Mouse (Mus musculus): ENCODE data around the gene Gpr12. TPM values are rescaled to one million over a fixed set of nuclear protein-coding genes. Genes with fewer than 3 reads are reported as not detected.

Gpr12 gene
- 0.19 and 0.22 TPM in 2 replicates for polyA plus RNA-seq (2015; fragmentation: Nextera tagmentation; extraction: Ambion mirVana)

DNA sequence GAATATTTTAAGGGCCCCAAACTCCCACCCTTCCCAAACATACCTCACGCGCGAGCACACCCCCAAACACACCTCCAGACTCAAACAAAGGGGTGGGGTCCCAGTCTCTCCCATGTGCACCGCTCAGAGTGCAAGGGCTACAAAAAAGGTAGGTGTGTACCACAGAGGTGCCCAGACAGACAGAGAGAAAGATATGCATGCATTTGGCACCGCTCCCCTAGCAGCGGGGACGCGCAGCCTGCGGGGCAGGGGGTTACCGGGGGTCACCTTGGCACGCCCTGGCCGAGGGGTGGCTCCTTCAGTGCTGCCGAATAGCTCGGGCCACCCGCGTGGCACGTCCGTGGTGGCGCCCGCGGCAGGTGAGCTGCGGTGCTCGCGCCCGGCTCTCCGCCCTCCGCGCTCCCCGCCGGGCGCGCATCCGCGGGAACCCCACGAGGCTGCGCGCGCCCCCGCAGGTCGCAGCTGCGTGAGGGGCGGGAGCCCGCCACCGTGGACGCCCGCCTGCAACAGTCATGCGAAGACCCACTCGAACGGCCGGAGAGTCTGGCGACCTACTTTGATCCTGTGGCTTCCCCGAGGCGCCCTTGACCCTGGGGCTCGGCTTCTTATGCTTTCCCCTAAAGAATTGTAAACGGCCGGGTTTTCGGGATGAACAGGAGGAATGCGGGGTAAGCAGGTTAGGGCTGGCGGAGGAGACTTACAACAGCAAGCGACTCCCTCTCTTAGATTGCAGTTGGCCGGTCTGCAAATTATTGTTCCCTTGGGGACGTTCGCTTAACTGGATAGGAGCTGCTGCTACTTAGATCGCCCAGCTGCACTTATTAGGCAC is at the start of gene Gpr12:
Gene Gpr12, minus strand, starts transcription at position 762 of the 829 bp plus-strand sequence.
- Histone ChIP-seq H3K36me3 (no peaks in the 10 kb centered on the region), H3K27ac (no peak within 1 kb of the TSS), H3K9me3 (no peaks in the 10 kb centered on the region), H3K9ac (peak within 1 kb of the TSS; percentile 14; the same call in 1 of the 2 replicates), H3K4me2 (peak within 1 kb of the TSS; percentile 97), H3K4me3 (peak within 1 kb of the TSS; percentile 48), H3K4me1 (peaks cover 19% of the 10 kb centered on the region), H3K27me3 (peaks cover 45% of the 10 kb centered on the region)
- under 1% methylated on average over 64 of the region's 64 CpGs for WGBS
- no peak for ATAC-seq (ENCODE audit: insufficient number of reproducible peaks, low FRiP score, low TSS enrichment, low read depth)

DNA sequence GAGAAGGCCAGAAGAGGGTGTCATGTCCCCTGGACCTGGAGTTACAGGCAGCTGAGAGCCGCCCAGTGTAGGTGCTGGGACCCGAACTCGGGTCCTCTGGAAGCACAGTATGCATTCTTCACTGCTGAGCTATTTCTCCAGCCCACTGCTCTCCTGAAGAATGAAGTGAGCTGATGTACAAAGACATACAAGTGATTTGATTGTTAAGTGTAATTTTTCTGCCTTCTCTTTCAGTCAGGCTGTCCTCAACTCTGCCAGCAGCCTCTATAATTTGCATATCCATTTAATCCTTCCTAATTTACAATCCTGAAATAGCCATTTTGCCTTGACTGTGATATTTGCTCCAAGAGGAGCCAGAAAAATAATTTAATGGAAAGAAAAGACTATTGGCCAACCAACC is 46.6 kb upstream of the Gpr12 start:
- 86% methylated on average over 3 of the region's 3 CpGs for WGBS
- H3K36me3 ChIP-seq: no peaks in the 10 kb centered on the region
- no peaks in the 10 kb centered on the region for H3K27me3 ChIP-seq
- no peak overlapping the region for H3K27ac ChIP-seq
- no peak overlapping the region for H3K9ac ChIP-seq
- no peak overlapping the region for H3K4me2 ChIP-seq
- peaks cover 4% of the 10 kb centered on the region; the same call in 1 of the 2 replicates for H3K4me1 ChIP-seq
- ATAC-seq (ENCODE audit: insufficient number of reproducible peaks, low FRiP score, low TSS enrichment, low read depth): no peak
- no peak overlapping the region for H3K4me3 ChIP-seq
- H3K9me3 ChIP-seq: no peaks in the 10 kb centered on the region

DNA sequence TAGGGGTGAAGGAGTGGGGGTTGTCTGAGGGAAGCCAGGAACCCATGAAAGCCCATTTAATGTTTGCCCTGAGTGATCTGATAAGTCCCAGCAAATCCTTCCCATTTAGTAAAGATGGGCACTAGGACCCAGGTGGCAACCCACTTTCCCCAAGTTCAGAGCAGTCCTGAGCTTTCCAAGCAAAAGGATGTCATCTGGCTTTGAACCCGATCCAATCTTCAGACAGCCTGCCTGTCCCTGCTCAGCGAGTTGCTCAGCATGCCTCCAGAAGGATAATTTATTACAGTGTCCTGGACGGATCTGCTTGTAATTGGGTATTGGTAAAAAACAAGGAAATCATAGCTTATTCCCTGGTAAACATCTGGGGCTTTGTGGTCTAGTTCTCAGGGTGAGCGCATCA is 45.9 kb upstream of the Gpr12 start:
- no peak overlapping the region for H3K4me3 ChIP-seq
- H3K4me1 ChIP-seq: peaks cover 4% of the 10 kb centered on the region; the same call in 1 of the 2 replicates
- no peaks in the 10 kb centered on the region for H3K36me3 ChIP-seq
- no peak overlapping the region for H3K9ac ChIP-seq
- H3K27me3 ChIP-seq: no peaks in the 10 kb centered on the region
- no peak overlapping the region for H3K27ac ChIP-seq
- no peak overlapping the region for H3K4me2 ChIP-seq
- WGBS: 20% methylated on average over 4 of the region's 4 CpGs
- no peak for ATAC-seq (ENCODE audit: insufficient number of reproducible peaks, low FRiP score, low TSS enrichment, low read depth)
- no peaks in the 10 kb centered on the region for H3K9me3 ChIP-seq

DNA sequence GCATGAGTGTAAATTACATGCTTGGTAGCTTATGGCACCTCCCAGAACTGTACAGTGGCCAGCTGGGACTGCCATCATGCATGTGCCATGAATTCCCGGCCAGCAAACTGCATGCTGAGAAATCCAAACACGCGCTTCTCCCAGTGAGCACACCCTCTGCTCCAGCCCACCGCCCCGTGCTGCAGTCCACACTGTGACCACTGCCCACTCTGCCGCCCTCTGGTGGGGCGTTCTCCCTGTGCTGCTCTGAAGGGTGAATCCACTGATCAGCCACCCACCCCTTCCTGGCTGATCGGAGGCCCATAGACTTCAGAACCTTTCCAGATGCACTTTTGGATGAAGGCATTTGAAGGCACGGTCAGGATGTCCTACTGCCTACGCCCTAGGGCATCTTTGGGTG is 44.6 kb upstream of the Gpr12 start:
- no peak for ATAC-seq (ENCODE audit: insufficient number of reproducible peaks, low FRiP score, low TSS enrichment, low read depth)
- Histone ChIP-seq H3K27me3 (no peaks in the 10 kb centered on the region), H3K9me3 (no peaks in the 10 kb centered on the region), H3K4me3 (no peak overlapping the region), H3K9ac (no peak overlapping the region), H3K4me1 (peaks cover 4% of the 10 kb centered on the region; the same call in 1 of the 2 replicates), H3K4me2 (no peak overlapping the region), H3K27ac (no peak overlapping the region), H3K36me3 (no peaks in the 10 kb centered on the region)
- WGBS: 72% methylated on average over 10 of the region's 10 CpGs

DNA sequence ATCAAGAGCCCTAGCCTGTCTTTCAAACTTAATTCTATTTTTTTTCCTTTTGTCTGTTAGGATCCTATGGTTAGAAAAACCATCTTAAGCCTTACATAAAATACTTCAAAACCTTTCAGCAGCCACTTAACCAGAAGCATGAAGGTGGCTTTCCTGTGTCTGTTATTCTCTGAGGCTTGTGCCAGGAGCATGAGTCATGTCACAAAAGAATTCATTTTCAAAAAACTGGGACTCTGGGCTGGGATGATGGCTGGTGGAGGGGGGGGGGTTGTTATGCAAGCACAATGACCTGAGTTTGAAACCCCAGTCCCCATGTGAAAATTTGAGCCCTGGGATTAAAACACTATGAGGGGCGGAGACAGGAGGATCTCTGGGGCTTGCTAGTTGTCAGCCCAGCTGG is 43.8 kb upstream of the Gpr12 start:
- H3K36me3 ChIP-seq: no peaks in the 10 kb centered on the region
- H3K4me1 ChIP-seq: peaks cover 4% of the 10 kb centered on the region; the same call in 1 of the 2 replicates
- H3K27me3 ChIP-seq: no peaks in the 10 kb centered on the region
- ATAC-seq (ENCODE audit: insufficient number of reproducible peaks, low FRiP score, low TSS enrichment, low read depth): no peak
- no peak overlapping the region for H3K4me3 ChIP-seq
- no peak overlapping the region for H3K27ac ChIP-seq
- no peaks in the 10 kb centered on the region for H3K9me3 ChIP-seq
- H3K4me2 ChIP-seq: no peak overlapping the region
- 73% methylated on average over 1 of the region's 1 CpGs for WGBS
- H3K9ac ChIP-seq: no peak overlapping the region

DNA sequence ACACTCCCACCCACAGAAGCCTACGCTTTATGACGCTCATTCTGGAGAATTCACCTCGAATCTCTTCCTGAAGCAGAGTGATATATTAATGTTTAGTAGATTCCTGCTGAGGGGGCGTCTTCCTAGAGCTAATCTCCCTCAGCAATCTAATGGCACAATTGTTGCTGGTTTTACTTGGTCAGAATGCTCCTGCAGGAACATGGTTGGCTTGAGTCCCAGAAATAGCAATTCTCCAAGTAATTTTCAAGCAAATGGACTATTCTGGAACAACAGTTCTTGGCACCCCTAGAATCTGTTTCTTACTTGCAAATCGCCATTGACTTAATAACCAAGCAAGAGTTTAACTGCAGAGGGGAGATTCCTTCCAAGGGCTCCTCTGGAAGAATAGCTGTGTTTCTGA is 42.9 kb upstream of the Gpr12 start:
- Histone ChIP-seq H3K9ac (no peak overlapping the region), H3K36me3 (no peaks in the 10 kb centered on the region), H3K9me3 (no peaks in the 10 kb centered on the region), H3K27ac (no peak overlapping the region), H3K4me2 (no peak overlapping the region), H3K27me3 (no peaks in the 10 kb centered on the region), H3K4me3 (no peak overlapping the region), H3K4me1 (peaks cover 4% of the 10 kb centered on the region; the same call in 1 of the 2 replicates)
- ATAC-seq (ENCODE audit: insufficient number of reproducible peaks, low FRiP score, low TSS enrichment, low read depth): no peak
- 50% methylated on average over 5 of the region's 5 CpGs for WGBS

DNA sequence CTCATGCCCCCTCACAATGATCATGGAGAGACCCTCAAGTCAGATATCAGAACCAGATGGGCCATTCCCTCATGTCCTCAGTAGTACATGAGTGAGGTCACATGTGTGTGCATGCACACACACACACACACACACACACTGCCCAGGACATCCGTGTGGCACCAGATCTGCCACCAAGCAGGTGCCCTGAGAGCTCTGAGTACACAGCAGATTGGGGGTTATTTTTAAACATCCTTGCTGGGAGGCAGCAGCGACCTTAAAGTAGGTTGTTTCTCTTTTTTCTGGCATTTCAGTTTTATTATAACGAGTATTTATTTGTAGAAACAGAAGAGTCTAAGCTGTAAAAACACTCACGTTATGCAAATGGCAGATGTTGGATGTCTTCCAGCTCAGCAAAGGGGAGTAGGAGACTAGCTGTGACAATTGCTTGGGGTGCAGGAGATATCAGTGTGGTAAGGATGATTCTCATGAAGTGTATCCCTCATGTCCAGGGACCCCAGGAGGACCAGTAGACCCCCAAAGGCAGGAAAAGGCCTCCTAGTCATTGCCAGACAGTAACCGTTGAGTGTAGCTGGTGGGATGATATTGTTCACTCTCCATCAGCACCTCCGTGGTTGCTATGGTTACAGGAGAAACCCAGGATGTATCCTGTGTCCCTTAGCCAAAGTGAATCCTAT is 40.7 kb upstream of the Gpr12 start:
- no peak overlapping the region for H3K4me3 ChIP-seq
- no peaks in the 10 kb centered on the region for H3K9me3 ChIP-seq
- no peaks in the 10 kb centered on the region for H3K36me3 ChIP-seq
- H3K9ac ChIP-seq: no peak overlapping the region
- H3K4me1 ChIP-seq: peaks cover 4% of the 10 kb centered on the region; the same call in 1 of the 2 replicates
- H3K27me3 ChIP-seq: no peaks in the 10 kb centered on the region
- H3K4me2 ChIP-seq: no peak overlapping the region
- ATAC-seq (ENCODE audit: insufficient number of reproducible peaks, low FRiP score, low TSS enrichment, low read depth): no peak
- WGBS: 59% methylated on average over 6 of the region's 6 CpGs
- H3K27ac ChIP-seq: no peak overlapping the region

DNA sequence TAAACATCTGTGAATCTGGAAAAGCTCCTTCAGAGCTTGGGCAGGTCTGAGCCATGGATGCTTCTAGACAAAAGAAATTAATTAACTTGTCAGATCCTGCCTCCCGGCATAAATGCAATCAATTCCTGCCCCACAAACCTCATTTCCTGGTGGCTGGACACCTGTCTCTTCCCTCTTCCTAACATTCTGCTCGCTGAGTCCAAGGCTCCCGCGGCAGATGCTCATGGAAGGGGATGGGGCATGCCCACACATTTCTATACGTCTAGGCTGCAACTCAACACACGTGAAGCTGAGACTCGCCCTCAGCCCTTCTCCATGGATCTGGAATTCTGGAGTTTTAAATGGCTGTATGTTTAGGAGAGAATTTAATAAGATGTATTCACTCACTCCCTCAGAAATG is 26.8 kb upstream of the Gpr12 start:
- no peak overlapping the region for H3K9ac ChIP-seq
- H3K4me1 ChIP-seq: peaks cover 6% of the 10 kb centered on the region
- 22% methylated on average over 7 of the region's 7 CpGs for WGBS
- H3K4me3 ChIP-seq: no peak overlapping the region
- H3K9me3 ChIP-seq: no peaks in the 10 kb centered on the region
- H3K4me2 ChIP-seq: no peak overlapping the region
- no peak for ATAC-seq (ENCODE audit: insufficient number of reproducible peaks, low FRiP score, low TSS enrichment, low read depth)
- H3K27me3 ChIP-seq: no peaks in the 10 kb centered on the region
- H3K27ac ChIP-seq: no peak overlapping the region
- no peaks in the 10 kb centered on the region for H3K36me3 ChIP-seq

DNA sequence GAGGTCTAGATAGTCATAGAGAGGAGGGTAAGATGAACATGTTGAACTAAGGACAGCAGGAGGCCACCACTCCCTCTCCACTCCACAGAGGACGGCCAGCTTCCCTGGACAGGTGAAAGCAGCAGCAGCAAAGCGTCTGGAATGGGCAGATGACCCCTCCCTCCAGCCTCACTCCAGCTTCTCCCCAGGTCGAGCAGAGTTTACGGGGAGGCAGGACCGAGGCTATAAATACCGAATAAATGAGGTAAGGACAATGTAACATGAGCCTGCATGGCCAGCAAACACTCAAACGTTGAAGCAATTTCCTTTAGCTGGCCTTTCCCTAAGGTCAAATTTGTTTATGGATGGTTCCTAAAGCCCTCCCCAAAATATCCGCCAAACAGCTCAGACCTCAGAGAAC is 26.0 kb upstream of the Gpr12 start:
- no peaks in the 10 kb centered on the region for H3K27me3 ChIP-seq
- no peaks in the 10 kb centered on the region for H3K9me3 ChIP-seq
- no peaks in the 10 kb centered on the region for H3K36me3 ChIP-seq
- no peak overlapping the region for H3K4me2 ChIP-seq
- WGBS: 8% methylated on average over 8 of the region's 8 CpGs
- H3K4me3 ChIP-seq: no peak overlapping the region
- no peak overlapping the region for H3K9ac ChIP-seq
- H3K27ac ChIP-seq: no peak overlapping the region
- peaks cover 6% of the 10 kb centered on the region for H3K4me1 ChIP-seq
- no peak for ATAC-seq (ENCODE audit: insufficient number of reproducible peaks, low FRiP score, low TSS enrichment, low read depth)

DNA sequence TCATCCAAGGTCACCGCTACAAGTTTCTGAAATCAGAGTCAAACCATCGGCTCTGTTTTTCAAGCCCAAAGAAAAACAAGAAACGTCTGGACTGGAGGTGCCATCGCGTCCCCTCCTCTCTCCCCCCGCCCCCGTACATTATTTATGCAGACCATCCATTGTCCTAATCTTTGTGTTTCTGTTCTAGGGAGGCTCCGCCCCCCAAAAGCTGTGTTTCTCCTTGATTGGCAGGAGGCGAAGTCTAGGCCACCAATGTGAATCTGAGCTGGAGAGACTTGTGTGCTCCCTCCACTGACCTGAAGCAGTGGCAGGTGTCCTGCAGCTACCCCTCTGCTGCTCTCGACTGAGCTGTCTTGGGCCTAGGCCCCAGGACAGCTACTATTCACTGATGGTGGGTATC is 24.6 kb upstream of the Gpr12 start:
- Histone ChIP-seq H3K27ac (no peak overlapping the region), H3K36me3 (no peaks in the 10 kb centered on the region), H3K4me1 (peaks cover 6% of the 10 kb centered on the region), H3K4me3 (no peak overlapping the region), H3K9me3 (no peaks in the 10 kb centered on the region), H3K4me2 (no peak overlapping the region), H3K27me3 (no peaks in the 10 kb centered on the region), H3K9ac (no peak overlapping the region)
- WGBS: 53% methylated on average over 10 of the region's 10 CpGs
- no peak for ATAC-seq (ENCODE audit: insufficient number of reproducible peaks, low FRiP score, low TSS enrichment, low read depth)

DNA sequence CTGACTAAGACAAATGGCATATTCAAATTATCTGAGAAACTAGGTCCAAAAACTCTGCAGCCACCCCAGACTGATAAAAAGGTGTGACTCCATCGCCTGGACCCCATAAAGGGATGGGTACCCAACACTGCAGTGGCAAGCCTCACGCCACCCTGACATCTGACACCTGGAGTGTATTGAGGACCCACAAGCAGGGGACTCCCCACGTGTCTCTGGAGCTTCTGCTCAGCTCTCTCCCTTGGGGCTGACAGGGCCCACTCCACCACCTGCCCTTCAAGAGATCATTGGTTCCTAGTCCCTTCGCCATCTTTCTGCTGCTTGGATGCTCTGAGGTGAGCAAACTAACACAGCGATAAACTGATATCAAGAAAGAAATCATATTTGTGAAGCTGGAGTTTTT is 22.8 kb upstream of the Gpr12 start:
- Histone ChIP-seq H3K27ac (no peak overlapping the region), H3K36me3 (no peaks in the 10 kb centered on the region), H3K9ac (no peak overlapping the region), H3K27me3 (no peaks in the 10 kb centered on the region), H3K4me2 (no peak overlapping the region), H3K4me3 (no peak overlapping the region), H3K4me1 (peaks cover 6% of the 10 kb centered on the region), H3K9me3 (no peaks in the 10 kb centered on the region)
- ATAC-seq (ENCODE audit: insufficient number of reproducible peaks, low FRiP score, low TSS enrichment, low read depth): no peak
- 71% methylated on average over 5 of the region's 5 CpGs for whole genome bisulfite sequencing

DNA sequence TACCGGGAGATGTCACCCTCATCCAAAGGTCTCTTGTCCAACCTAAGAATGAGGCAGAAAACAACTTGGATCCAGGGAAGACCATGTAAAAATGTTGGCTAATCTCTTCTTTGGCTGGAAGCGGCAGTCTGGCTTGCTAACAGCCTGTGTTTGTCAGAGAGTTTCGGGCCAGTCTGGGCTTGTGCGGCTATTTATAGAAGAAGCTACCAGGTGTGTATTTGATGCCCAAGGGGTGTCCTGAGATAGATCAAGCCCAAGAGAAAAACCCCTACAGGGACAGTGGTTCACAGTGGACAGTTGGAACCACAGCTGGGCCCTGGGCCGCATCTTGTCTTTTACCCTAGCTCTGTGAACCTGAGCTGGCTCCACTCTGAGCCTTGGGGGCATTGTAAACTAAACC is 21.9 kb upstream of the Gpr12 start:
- no peak for ATAC-seq (ENCODE audit: insufficient number of reproducible peaks, low FRiP score, low TSS enrichment, low read depth)
- H3K4me1 ChIP-seq: peaks cover 6% of the 10 kb centered on the region
- H3K36me3 ChIP-seq: no peaks in the 10 kb centered on the region
- no peak overlapping the region for H3K4me3 ChIP-seq
- WGBS: 77% methylated on average over 5 of the region's 5 CpGs
- no peak overlapping the region for H3K27ac ChIP-seq
- H3K4me2 ChIP-seq: no peak overlapping the region
- no peaks in the 10 kb centered on the region for H3K9me3 ChIP-seq
- no peak overlapping the region for H3K9ac ChIP-seq
- no peaks in the 10 kb centered on the region for H3K27me3 ChIP-seq

Measured in limb, embryonic 15.5 days (tissue).